Mouse (Mus musculus) layer of hippocampus, adult 8-10 months (tissue): ENCODE results near the gene Ddb1. TPM values are rescaled to one million over a fixed set of nuclear protein-coding genes. Genes with fewer than 3 reads are reported as not detected.
"Not testable (repeated sequence)": the region's sequence is repeated elsewhere in the genome, so short reads cannot be mapped to it uniquely, and the experiment has no call there.

Source experiments
- DNase-seq, 2 experiments: peaks; one replicate each; pipeline ENCODE4 v3.0.0; 2022; ENCODE audit warnings: low spot score in 2 of 2
- total RNA-seq, 4 experiments: library from RNA; stranded (reverse); gene quantifications; 2 replicates each; pipeline ENCODE4 v1.2.4; 2022

The Ddb1 gene
- total RNA-seq, result 100 to 1,000 TPM; 191 to 201 (median 197) TPM

DNA sequence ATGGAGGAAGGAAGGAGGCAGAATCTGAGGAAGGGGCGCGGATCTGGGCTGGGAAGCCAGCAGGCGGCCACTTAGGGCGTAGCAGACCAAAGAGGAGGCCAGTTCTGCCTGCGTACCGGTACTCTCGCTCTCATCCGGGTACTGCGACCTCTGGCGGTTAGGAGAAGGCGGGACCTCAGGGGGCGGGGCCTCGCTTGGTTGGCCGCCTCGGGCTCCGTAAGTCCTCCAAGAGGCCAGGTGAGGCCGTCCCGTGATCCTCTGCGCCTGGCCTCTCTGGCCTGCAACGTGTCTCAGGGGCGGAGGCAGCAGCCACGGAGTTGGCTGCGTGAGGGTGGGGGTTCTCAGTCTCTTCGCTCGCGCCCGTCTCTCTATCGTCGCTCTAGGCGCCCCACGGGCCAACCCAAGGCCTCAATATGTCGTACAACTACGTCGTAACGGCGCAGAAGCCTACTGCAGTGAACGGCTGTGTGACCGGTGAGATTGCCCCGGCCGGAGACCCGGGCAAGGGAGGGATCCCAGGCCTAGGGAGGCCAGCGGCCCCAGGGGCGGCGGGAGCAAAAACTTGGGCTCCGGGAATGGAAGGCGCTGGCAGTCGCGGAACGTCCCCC lies at the start of gene Ddb1, which contains the start of gene Tkfc:
Gene Ddb1, plus strand, starts transcription at position 35 of the 608 bp plus-strand sequence.
Gene Tkfc, minus strand, starts transcription at position 362 of the 608 bp plus-strand sequence.
- peak; percentile 97 to 99 for DNase-seq

DNA sequence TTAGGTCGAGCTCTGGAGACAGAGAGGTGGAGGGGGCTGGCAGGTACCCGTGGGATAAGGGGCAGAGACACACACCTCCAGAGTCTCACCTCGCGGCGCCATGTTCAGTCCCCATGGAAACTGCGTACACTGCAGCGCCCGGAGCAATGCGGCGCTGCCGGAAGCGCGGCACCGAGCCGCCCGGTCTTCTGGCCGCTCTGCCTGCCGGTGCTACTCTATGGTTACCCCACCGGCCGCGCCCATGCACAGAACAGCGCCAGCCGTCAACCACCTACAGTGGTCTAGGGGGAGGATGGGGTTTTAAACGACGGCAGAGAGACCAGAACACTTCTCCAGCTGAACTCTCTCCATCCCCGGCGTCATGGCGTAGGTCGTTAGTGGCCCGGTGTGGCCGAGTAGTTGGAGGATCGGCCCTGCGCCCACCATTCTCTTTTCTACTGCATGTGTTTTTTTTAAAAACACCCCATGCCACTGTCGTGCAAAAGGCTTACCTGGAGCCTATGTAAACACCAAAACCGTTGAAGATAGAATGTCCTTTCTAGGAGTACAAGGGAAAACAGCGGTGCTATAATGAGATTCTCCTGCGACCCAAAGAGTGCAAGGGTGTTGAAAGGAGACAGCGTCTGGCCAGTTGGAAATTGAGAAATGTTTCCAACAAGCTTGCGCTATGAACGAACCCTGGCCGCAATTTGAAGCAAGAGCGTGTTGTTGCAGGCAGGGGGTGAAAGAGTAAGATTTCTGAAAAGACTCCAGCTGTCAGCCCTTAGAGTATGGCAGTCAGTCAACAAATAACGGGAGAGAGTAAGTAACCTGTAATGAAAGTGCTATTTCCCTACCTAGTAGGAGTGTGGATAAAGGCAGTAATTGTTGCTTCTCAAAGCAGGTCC lies 49.3 kb upstream of the Ddb1 start, which contains the start of gene Tmem216:
Gene Tmem216, minus strand, starts transcription at position 615 of the 887 bp plus-strand sequence.
- DNase-seq, result peak; percentile 68 to 80

DNA sequence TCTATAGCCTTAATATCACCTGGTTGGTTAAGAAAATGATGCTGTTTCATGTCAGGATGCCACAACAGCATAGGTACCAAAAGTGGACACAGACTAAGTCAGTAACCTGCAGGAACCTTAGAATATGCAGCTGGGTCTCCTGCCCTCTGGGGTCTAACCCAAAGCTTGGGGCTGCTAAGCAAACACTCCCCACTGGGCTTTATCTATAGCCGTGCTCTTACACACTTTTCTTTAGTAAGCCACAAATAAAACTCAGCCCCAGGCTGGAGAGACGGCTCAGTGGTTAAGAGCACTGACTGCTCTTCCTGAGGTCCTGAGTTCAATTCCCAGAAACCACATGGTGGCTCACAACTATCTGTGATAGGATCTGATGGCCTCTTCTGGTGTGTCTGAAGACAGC lies 48.1 kb upstream of the Ddb1 start:
- DNase-seq, result no peak

DNA sequence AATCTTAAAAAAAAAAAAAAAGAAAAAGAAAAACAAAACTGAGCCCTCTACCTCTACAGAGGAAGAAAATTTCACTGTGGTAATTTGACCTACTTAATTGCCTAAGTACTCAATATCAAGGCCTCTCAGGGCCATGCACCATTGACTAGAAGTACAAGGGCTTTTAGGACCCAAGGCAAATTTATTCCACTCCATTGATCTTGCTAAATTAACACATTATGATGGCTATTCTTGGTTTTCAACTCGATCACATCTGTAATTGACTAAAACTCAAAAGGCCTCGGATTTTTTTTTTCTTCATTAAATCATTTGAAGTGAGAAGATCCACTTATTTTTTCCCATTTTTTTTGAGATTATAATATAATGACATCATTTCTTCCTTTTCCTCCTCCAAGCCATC lies 47.7 kb upstream of the Ddb1 start:
- DNase-seq, result no peak

DNA sequence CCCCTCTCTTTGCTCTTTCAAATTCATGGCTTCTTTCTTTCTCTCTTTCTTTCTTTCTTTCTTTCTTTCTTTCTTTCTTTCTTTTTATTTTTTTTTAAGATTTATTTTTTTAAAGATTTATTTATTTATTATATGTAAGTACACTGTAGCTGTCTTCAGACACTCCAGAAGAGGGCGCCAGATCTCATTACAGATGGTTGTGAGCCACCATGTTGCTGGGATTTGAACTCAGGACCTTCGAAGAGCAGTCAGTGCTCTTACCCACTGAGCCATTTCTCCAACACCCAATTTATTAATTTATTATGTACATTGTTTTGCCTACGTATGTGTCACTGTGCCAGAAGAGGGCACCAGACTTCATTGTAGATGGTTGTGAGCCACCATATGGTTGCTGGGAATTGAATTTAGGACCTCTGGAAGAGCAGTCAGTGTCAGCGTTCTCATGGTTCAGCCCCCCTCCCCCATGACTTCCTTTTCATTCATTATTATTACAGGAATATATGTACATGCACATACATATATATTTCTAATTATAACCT lies 47.2 kb upstream of the Ddb1 start:
- DNase-seq, result not testable (repeated sequence)

DNA sequence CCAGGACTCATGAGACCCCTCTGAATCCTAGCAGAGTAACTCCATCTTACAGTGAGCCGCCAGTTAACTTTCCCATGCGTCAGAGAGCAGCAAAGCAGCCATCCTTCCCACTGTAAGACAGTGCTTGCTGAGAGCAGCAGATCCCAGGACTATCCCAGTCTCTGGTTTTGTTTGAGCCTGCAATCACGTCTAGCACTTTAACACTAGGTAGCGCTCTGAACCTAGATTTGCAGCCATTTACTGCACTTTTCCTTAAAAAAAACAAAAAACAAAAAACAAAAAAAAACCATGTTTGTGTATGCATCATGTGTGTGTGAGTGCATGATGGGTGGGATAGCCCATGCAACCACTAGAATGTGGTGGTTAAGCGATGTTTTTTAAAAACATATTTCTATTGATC lies 45.0 kb upstream of the Ddb1 start:
- DNase-seq, result no peak

DNA sequence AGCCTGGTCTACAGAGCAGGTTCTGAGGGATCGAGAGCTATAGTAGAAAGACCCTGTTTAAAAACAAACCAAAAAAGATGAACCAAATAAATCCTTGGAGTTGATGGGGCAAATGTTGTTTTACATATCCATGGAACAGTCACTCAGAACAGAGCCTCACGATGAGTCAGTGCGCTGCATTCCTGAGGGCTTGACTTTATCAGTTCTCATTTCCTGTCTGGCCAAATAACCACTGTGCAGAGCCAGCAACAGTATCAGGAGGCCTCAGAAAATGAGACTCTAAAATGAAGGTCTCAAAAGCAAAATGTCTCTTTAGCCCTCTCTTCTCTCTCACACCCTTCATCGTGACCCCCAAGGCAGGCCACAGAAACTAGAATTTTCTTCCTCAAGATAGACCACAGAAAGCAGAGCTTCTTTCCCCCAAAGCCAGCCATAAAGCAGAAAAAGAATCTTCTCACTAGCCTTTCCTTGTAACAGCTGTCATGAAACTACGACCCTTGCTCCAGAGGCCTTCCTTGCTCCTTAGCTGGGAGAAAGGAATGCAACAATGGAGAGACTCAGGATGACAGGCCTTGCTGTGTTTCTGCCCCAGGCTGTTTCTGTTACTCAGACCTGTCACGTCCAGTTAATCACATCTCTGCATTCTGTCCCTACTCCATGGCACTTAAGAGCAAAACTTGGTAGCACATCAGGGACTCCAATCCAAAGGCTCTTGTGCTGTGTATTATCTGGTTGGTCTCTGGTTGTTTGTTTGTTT lies 43.4 kb upstream of the Ddb1 start:
- no peak for DNase-seq

DNA sequence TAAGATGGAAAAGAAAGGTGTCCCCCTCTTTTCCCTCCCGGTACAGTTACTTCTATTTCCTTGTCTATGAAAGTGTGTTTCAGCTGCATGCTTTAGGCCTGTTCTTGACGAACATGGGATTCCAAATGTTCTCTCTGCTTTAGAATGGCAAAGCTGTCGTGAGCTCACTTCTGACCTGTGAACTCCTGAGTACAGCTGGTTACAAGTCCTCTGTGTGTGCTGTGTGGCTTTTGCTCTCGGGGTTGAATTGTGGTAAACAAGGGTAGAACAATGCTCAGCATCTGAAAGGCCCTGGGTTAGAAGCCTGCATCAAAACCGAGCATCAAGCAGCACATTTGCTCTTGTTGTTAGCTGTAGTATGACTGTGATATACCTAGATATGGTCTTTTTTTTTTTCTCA lies 42.8 kb upstream of the Ddb1 start:
- DNase-seq, result no peak

DNA sequence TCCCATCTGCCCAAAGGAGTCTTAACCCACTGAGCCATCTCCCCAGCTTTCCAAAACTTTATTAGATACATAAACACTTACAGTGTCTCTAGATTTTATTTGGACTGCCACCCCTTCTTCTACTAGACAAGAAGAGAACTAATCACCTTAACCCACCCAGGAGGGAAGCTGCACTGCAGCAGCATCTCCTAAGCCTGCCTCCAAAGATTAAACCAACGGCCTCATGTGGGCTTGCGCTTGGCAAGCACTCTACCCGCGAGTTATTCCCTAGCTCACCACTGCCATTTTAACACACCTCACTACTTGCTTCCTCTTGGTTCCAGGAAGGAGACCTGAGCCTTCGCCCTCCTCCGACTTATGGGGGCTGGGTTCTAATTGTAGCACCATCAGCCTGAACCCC lies 40.8 kb upstream of the Ddb1 start:
- DNase-seq, result no peak

DNA sequence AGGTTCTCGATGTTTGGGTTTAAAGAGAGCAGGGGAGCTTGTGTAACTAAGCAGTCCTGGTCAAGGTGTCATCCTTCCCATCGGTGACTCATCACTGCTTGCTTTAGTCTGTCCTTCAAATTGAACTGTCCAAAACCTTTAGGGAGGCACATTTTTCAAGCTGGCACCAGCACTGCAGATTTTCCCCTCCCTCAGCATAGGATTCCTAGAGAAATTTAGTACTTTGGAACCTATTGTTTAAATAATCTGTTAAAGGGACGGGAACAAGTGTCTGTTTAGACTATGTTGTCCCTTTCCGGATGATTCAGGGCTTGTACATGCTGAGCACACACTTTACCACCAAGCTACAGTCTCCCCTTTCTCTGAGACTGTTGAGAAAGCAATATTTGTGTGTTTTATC lies 39.9 kb upstream of the Ddb1 start:
- DNase-seq, result no peak

DNA sequence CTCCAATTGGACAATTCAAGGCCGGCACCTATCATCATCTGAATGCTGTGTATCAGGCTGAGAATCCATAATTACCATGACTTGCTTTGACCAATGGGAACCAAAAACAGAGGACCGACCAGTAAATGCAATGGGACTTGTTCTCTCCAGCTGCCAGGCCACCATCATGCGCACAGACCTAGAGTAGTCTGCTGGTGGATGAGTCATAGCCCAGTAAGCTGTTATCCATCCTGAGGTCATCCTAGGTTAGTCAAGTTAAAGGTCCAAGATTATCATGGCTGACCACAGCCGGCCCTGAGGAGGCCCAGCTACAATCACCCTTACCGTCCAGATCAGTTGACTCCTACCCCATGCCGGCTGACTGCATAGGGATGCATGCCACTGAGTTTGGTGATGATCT lies 35.5 kb upstream of the Ddb1 start:
- no peak for DNase-seq

DNA sequence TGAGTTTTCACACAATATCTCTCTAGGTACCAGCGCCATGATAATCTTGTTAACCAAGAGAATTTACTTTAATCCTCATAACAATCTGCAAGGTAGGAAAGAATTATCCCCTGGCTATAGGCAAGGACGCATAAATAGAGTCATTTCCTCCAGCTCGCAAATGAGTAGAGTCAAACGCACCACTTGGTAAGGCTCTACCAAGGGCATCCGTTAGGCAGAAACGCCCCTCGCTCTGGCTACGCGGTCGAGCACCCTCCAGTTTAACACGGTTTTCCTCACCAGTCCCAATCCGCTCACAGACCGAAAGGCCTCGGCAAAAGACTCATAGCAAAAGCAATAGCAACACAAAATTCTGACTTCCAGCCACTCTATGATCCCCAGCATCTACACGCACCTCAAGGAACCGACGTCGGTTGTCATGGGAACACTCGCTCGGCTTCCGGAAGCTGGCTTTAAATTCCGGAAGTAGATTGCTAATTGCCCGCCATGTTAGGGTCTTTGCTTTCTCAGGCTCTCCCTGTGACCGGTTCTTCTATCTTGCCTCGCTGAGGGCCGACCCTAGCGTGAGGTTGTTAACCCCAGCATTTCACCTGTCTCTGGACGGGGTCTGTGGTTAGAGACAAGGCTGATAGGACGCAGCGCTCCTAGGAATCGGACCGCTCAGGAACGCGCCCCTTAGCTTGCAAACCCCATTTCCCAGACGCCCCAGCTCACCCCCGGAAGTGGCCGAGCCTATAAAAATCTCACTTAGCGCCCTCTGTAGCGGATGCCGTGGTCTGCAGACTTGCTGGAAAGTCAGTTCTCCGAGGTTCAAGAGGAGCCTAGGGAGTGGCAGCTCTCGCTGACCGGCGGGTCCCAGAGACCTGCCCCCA lies 28.2 kb upstream of the Ddb1 start, which contains the start of the genes Cyb561a3 and Tmem138:
Gene Cyb561a3, plus strand, starts transcription at position 483 of the 872 bp plus-strand sequence.
Gene Tmem138, minus strand, starts transcription at position 673 of the 872 bp plus-strand sequence.
- peak; percentile 90 to 92 for DNase-seq

DNA sequence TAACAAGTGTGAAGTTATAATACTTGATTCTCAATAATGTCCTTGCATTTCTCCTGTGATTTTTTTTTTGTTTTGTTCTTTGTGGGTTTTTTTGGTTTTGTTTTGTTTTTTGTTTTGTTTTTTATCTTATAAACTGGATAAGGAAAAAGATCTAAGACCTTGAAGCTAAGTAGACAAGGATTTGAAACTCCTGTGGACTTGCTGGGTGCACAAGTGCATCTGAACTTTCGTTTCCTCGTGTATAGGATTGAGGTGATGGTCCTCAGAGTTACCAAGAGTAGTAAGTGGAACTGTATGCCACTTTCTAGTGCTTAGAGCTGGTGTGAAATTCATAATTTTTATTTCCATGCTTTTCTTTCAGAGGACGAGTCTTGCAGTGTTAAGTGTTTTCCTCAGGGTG lies 25.0 kb upstream of the Ddb1 start:
- no peak for DNase-seq

DNA sequence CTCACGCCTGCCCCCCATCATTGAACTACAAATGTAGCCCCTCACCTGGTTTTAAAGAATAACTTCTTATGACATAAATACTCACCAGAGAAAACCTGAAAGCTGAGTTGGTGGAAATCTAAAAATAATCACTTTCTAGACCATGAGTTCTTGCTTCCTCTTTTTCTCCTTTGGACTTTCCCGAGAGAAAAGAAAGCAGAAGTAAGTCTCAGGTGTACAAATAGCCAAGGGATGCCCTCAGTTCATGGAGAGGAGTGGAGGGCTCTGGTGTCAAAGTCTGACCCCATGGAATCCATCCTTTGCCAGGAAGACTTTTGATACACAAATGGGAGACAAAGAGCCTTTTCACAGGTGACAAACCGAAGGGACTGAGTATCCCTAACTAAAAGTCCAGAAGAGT lies 24.4 kb upstream of the Ddb1 start:
- no peak for DNase-seq

DNA sequence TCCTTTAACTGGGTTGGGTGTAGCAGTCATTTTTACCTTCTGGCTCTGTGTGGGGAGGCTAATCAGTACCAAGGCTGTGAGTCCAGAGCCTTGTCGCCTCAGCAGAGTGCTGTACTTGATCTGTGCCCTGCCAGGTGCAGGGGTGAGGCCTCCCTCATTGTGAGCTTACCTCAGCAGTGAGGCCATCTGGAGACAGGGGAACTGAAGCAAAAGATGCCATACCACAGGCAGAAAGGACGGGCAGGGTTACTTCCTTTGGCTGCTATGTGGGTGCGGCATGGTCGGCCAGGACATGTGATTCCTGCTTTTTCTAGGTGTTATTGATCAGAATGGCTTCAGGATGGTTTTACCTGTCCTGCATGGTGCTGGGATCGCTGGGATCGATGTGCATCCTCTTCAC lies 23.1 kb upstream of the Ddb1 start:
- no peak for DNase-seq

DNA sequence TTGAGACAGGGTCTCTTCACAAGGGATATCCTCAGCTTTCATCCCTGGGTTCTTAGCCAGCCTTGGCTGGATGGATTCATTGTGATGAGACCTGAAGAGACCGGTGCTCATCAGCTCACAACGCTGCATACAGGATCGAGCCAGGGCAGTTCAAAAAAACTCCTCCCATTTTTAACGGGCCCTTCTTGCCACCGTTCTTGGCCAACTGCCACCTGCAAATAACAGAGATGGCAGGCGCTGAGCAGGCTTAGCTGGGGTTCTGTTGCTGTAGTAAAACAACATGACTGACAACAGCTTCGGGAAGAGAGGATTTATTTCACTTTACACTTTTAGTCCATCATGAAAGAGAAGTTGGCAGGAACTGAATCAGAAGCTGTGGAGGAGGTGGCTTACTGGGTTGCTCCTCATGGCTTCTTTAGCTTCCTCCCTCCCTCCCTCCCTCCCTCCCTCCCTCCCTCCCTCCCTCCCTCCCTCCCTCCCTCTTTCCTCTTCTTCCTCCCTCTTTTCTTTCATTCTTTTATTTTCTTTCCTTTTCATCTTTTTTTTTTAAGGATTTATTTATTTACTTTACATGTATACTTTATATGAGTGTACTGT lies 21.5 kb upstream of the Ddb1 start:
- no peak for DNase-seq

DNA sequence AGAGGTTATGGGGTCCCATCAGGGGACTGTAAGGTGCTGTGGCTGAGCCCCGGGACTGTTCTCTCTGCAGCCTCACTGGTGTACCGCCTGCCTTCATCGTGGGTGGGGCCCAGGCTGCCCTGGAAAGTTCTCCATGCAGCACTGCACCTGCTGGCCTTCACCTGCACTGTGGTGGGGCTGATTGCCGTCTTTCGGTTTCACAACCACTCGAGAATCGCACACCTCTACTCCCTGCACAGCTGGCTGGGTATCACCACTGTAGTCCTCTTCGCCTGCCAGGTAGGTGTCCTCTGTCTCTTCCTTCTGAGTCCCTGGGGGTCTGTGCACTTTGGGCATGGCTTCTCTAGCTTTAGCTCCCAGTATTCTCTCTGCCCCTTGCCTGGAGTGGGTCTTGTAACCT lies 20.0 kb upstream of the Ddb1 start:
- no peak for DNase-seq

DNA sequence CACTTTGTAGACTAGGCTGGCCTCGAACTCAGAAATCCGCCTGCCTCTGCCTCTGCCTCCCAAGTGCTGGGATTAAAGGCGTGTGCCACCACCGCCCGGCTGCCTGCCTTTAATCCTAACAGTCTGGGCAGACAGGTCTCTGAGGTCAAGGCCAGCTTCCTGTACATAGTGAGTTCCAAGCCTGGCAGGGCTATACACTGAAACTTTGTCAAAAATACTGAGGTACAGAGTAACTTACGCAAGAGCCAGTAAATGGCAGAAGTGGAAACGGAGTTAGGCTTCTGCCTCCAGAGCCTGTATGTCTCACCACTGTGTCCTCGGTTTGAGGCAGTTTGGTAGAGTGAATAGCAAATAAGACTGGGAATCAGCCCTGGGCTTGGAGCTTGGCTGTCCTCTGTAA lies 17.9 kb upstream of the Ddb1 start:
- no peak for DNase-seq

DNA sequence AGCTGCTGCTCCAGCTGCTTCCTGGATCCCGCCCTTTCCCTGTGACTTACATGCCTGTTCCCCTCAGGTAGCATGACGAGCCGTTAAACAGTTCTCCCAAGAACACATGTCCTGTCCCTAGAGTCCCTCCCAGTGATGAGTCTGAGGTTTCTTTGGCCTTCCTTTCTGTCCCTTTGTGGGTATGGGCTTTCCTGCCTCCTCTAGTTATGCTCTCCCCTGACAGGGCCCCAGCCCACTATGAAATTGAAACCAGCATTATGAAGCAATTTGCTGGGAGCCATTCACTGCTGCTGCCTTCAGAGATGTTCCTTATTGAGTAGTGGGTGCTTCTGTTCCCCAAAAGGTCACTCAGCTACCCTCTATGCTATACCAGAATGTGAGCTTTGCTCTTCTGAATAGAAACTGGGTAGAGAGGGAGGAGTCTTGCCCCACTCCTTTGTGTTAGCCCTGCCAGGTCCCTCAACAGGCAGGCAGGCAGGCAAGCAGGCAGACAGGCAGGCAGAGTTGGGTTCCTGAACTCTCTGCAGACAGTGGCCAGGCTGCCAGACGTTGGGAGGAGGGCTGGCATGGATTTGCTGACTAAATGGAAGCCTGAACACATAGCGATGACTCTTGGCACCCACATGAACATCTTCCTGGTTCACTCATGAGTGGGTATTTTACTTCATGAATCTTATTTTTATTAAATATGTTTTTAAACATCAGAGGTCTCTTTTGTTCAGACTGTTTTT lies 15.8 kb upstream of the Ddb1 start:
- DNase-seq, result no peak
